Mouse (Mus musculus) intestine, postnatal 0 days (tissue): ENCODE data around the gene Smyd4. TPM values are rescaled to one million over a fixed set of nuclear protein-coding genes. Genes with fewer than 3 reads are reported as not detected.
A peak's percentile ranks its signal among the peaks of the same experiment; 100 is the strongest.

ENCODE experiments used
- ATAC-seq: fragments of 200-750 bp; cut with Nextera tagmentation; 2 replicates; pipeline ENCODE4 v1.8.0; 2017; ENCODE audit warnings: mild to moderate bottlenecking, moderate TSS enrichment, moderate library complexity
- H3K27ac ChIP-seq: fragments of 300-500 bp; sonication (generic); 2 replicates; pipeline ENCODE4 v1.5.1; 2014; ENCODE audit warnings: mild to moderate bottlenecking, low read depth, low read length, moderate library complexity
- H3K27me3 ChIP-seq: fragments of 300-500 bp; sonication (generic); replicated peaks from 2 replicates; pipeline ENCODE4 v1.6.1; 2014; ENCODE audit warnings: low read length, mixed read lengths; ENCODE audit not compliant: control insufficient read depth, insufficient read depth
- H3K36me3 ChIP-seq: fragments of 300-500 bp; sonication (generic); 2 replicates; pipeline ENCODE4 v1.6.1; 2014; ENCODE audit warnings: mild to moderate bottlenecking, moderate library complexity; ENCODE audit not compliant: control insufficient read depth, insufficient read depth
- H3K4me1 ChIP-seq: fragments of 300-500 bp; sonication (generic); replicated peaks from 2 replicates; pipeline ENCODE4 v1.6.1; 2014; ENCODE audit warnings: antibody characterized with exemption, low read length, mixed read lengths; ENCODE audit not compliant: control insufficient read depth, insufficient read depth
- H3K4me2 ChIP-seq: fragments of 300-500 bp; sonication (generic); replicated peaks from 2 replicates; pipeline ENCODE4 v1.6.1; 2014; ENCODE audit warnings: low read depth, mild to moderate bottlenecking, moderate library complexity
- H3K4me3 ChIP-seq: fragments of 300-500 bp; sonication (generic); 2 replicates; pipeline ENCODE4 v1.5.1; 2014; ENCODE audit warnings: low read depth, low read length
- H3K9ac ChIP-seq: fragments of 300-500 bp; sonication (generic); 2 replicates; pipeline ENCODE4 v1.6.1; 2014; ENCODE audit warnings: mild to moderate bottlenecking, low read depth, low read length
- H3K9me3 ChIP-seq: fragments of 300-500 bp; sonication (generic); 2 replicates; pipeline ENCODE4 v1.6.1; 2016; ENCODE audit warnings: mixed run types; ENCODE audit not compliant: control insufficient read depth
- CTCF ChIP-seq: sonication (generic); IDR thresholded peaks from 2 replicates; pipeline ENCODE4 v1.5.1; 2016; ENCODE audit warnings: low read depth, mild to moderate bottlenecking, control low read depth, antibody characterized with exemption, moderate library complexity
- WGBS: fragments of 180-500 bp; shearing (Covaris S2); extraction: QIAGEN DNeasy Blood & Tissue Kit; methylation state at CpG from one replicate; pipeline ENCODE4 v1.1.7; 2014; 5-methylcytosine and 5-hydroxymethylcytosine counted together
- polyA plus RNA-seq: library from polyadenylated mRNA; unstranded; fragments of >200 nt; fragmentation: Nextera tagmentation; extraction: Ambion mirVana; gene quantifications from 2 replicates; pipeline ENCODE4 v1.2.1, GENCODE M21; 2015

Gene Smyd4
- polyA plus RNA-seq, 1 experiment from 2014 or later = 3.1 TPM

GRCm38 (mm10) chr11:75340698-75341345 lies 7.4 kb upstream of the Smyd4 start:
- WGBS = 89% methylated on average over 12 of the region's 12 CpGs
- Histone ChIP-seq H3K27me3 (no peaks in the 10 kb centered on the region), H3K4me2 (no peak overlapping the region), H3K4me1 (no peaks in the 10 kb centered on the region), H3K27ac (no peak overlapping the region), H3K9me3 (no peaks in the 10 kb centered on the region), H3K4me3 (no peak overlapping the region), H3K9ac (no peak overlapping the region), H3K36me3 (peaks cover 33% of the 10 kb centered on the region)
- ATAC-seq = no peak
- no peak for TF ChIP-seq CTCF

GRCm38 (mm10) chr11:75343096-75343495 lies 5.1 kb upstream of the Smyd4 start:
- Histone ChIP-seq H3K9ac (no peak overlapping the region), H3K4me1 (no peaks in the 10 kb centered on the region), H3K27ac (no peak overlapping the region), H3K27me3 (no peaks in the 10 kb centered on the region), H3K4me2 (no peak overlapping the region), H3K36me3 (peaks cover 17% of the 10 kb centered on the region), H3K9me3 (no peaks in the 10 kb centered on the region), H3K4me3 (no peak overlapping the region)
- TF ChIP-seq CTCF = no peak
- WGBS = 93% methylated on average over 2 of the region's 2 CpGs
- ATAC-seq = no peak

- Histone ChIP-seq H3K4me2 (no peak overlapping the region), H3K9ac (no peak overlapping the region), H3K27ac (no peak overlapping the region), H3K27me3 (no peaks in the 10 kb centered on the region), H3K9me3 (no peaks in the 10 kb centered on the region), H3K4me1 (no peaks in the 10 kb centered on the region), H3K4me3 (no peak overlapping the region), H3K36me3 (peaks cover 15% of the 10 kb centered on the region)
- WGBS = 48% methylated on average over 2 of the region's 2 CpGs
- no peak for ATAC-seq
- TF ChIP-seq CTCF = no peak
These were observed 4.1 kb upstream of the Smyd4 start for GRCm38 (mm10) chr11:75344163-75344562.

- Histone ChIP-seq H3K27me3 (no peaks in the 10 kb centered on the region), H3K4me2 (no peak overlapping the region), H3K4me3 (no peak overlapping the region), H3K9ac (no peak overlapping the region), H3K4me1 (no peaks in the 10 kb centered on the region), H3K27ac (no peak overlapping the region), H3K36me3 (peaks cover 11% of the 10 kb centered on the region; the same call in 1 of the 2 replicates), H3K9me3 (no peaks in the 10 kb centered on the region)
- no peak for ATAC-seq
- WGBS = 88% methylated on average over 5 of the region's 5 CpGs
- no peak for TF ChIP-seq CTCF
These were observed 3.5 kb upstream of the Smyd4 start for GRCm38 (mm10) chr11:75344716-75345115.

- Histone ChIP-seq H3K4me1 (no peaks in the 10 kb centered on the region), H3K27me3 (no peaks in the 10 kb centered on the region), H3K9ac (no peak overlapping the region), H3K27ac (no peak overlapping the region), H3K36me3 (no peaks in the 10 kb centered on the region), H3K9me3 (no peaks in the 10 kb centered on the region), H3K4me3 (no peak overlapping the region), H3K4me2 (peak overlapping the region; percentile 89; the same call in 1 of the 2 replicates)
- 45% methylated on average over 3 of the region's 4 CpGs for WGBS
- ATAC-seq = no peak
- TF ChIP-seq CTCF = no peak
These were observed 1.6 kb upstream of the Smyd4 start for GRCm38 (mm10) chr11:75346556-75347187.

GRCm38 (mm10) chr11:75347188-75347585 lies 1.0 kb upstream of the Smyd4 start:
- 25% methylated on average over 10 of the region's 10 CpGs for WGBS
- no peak for TF ChIP-seq CTCF
- H3K9me3 ChIP-seq = no peaks in the 10 kb centered on the region

More at GRCm38 (mm10) chr11:75347188-75347585, 1.0 kb upstream of the Smyd4 start:
- Histone ChIP-seq H3K4me1 (no peaks in the 10 kb centered on the region), H3K4me3 (peak overlapping the region; percentile 76), H3K4me2 (peak overlapping the region; percentile 89), H3K9ac (no peak overlapping the region), H3K36me3 (no peaks in the 10 kb centered on the region), H3K27ac (no peak overlapping the region), H3K27me3 (no peaks in the 10 kb centered on the region)
- ATAC-seq = no peak
